22 mouse cellular contexts compared by ENCODE assay signal in the genomic region with DNA sequence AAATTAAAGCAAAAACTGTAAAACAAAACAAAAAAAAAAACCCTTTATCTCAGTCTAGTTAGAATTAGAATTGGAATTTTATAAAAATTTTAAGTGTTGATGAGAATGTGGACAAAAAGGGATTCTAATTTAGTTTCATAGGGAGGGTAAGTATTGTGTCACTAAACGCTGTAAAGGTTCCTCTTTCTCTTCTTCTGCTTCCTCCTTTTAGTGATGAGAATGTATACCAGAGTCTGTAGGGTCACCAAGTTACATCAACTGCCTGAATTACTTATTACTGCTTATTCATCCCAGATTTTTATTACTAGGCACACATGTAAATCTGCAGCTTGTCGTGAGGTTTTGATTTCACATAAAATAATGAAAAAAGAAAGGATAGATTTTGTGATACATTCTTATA. TPM values are rescaled to one million over a fixed set of nuclear protein-coding genes. Genes with fewer than 3 reads are reported as not detected.
DNase-seq lines count a peak whose midpoint lies in the region; ATAC-seq lines count a peak whose summit lies in the region.
"Had no signal": no experiment of that assay in that cellular context is flagged by ENCODE, and none has a peak within 500 bp of the region (broad histone marks: within the 10 kb centered on the region; RNA-seq: fewer than 3 reads in every experiment).

No protein-coding gene starts in this region.

- DNase-seq in 416B (ENCODE audit: low read depth) = peak; percentile 19
- peak; percentile 35 for DNase-seq in A20 (ENCODE audit: low read depth, low spot score)
- no peak for DNase-seq in adrenal gland, postnatal 14 days
- DNase-seq in heart, adult 8-10 months (ENCODE audit: low spot score) = no peak
- DNase-seq in midbrain, embryonic 11.5 days (ENCODE audit: low spot score, missing footprints) = no peak
- DNase-seq: adrenal gland, postnatal 25 days; cerebellum, adult 18-20 months; cerebellum, postnatal 10 days; gastrocnemius, postnatal 36 days; heart, adult 18-20 months; heart, postnatal 36 days had no signal

- peak; percentile 87 to 91 for ATAC-seq in hematopoietic stem cell, adult 5-6 weeks (replicated peaks in 1 of 2; ENCODE audit: insufficient read depth in 1 of 2, low FRiP score in 2 of 2, low TSS enrichment in 1 of 2, low read depth in 1 of 2, poor library complexity in 2 of 2, severe bottlenecking in 2 of 2)
- peak; percentile 83 for ATAC-seq in monocyte, adult 5-6 weeks (replicated peaks; ENCODE audit: insufficient number of reproducible peaks, low FRiP score, low TSS enrichment, poor library complexity, severe bottlenecking)
- ATAC-seq in midbrain, embryonic 11.5 days (ENCODE audit: low FRiP score) = no peak
- ATAC-seq: activated CD4-positive, CD25-positive, alpha-beta regulatory T cell, adult 4 months; forebrain, embryonic 15.5 days; hindbrain, embryonic 16.5 days; inflammation-experienced regulatory T-cells, adult 6 months; Patski had no signal

- no peak overlapping the region for H3K4me2 ChIP-seq in midbrain, embryonic 11.5 days
- H3K4me2 ChIP-seq: embryonic facial prominence, embryonic 12.5 days; forebrain, embryonic 15.5 days; heart, embryonic 13.5 days; hindbrain, embryonic 12.5 days had no signal

- H3K4me1 ChIP-seq in midbrain, embryonic 11.5 days (ENCODE audit: control insufficient read depth, insufficient read depth, low read length) = no peaks in the 10 kb centered on the region
- H3K4me1 ChIP-seq: embryonic facial prominence, embryonic 12.5 days; forebrain, embryonic 15.5 days; heart, embryonic 13.5 days; hindbrain, embryonic 12.5 days had no signal

- 78% methylated on average over 2 of the region's 2 CpGs for WGBS in midbrain, embryonic 11.5 days

- no peaks in the 10 kb centered on the region for H3K27me3 ChIP-seq in midbrain, embryonic 11.5 days (ENCODE audit: control insufficient read depth, insufficient read depth, low read length)
- H3K27me3 ChIP-seq: embryonic facial prominence, embryonic 12.5 days; forebrain, embryonic 15.5 days; heart, embryonic 13.5 days; hindbrain, embryonic 12.5 days had no signal

- H3K36me3 ChIP-seq in midbrain, embryonic 11.5 days (ENCODE audit: control insufficient read depth, insufficient read depth, low read length) = no peaks in the 10 kb centered on the region
- H3K36me3 ChIP-seq: embryonic facial prominence, embryonic 12.5 days; forebrain, embryonic 15.5 days; heart, embryonic 13.5 days; hindbrain, embryonic 12.5 days had no signal

- no peaks in the 10 kb centered on the region for H3K9me3 ChIP-seq in midbrain, embryonic 11.5 days (ENCODE audit: control insufficient read depth, low read length)
- H3K9me3 ChIP-seq: embryonic facial prominence, embryonic 12.5 days; forebrain, embryonic 15.5 days; heart, embryonic 13.5 days; hindbrain, embryonic 12.5 days had no signal

- H3K27ac ChIP-seq in midbrain, embryonic 11.5 days (ENCODE audit: low read depth, low read length) = no peak overlapping the region
- H3K27ac ChIP-seq: embryonic facial prominence, embryonic 12.5 days; forebrain, embryonic 15.5 days; heart, embryonic 13.5 days; hindbrain, embryonic 12.5 days had no signal

- no peak overlapping the region for H3K4me3 ChIP-seq in midbrain, embryonic 11.5 days (ENCODE audit: low read depth, low read length)
- H3K4me3 ChIP-seq: embryonic facial prominence, embryonic 12.5 days; forebrain, embryonic 15.5 days; heart, embryonic 13.5 days; hindbrain, embryonic 12.5 days had no signal

- H3K9ac ChIP-seq in midbrain, embryonic 11.5 days (ENCODE audit: low read length) = no peak overlapping the region
- H3K9ac ChIP-seq: embryonic facial prominence, embryonic 12.5 days; forebrain, embryonic 15.5 days; heart, embryonic 13.5 days; hindbrain, embryonic 12.5 days had no signal

RNA-seq across cellular contexts. Expression of gene Pot1b, which starts 13.8 kb away (rescaled TPM):
- 58.2 and 69.2 TPM in 2 replicates for total RNA-seq in hematopoietic stem cell, adult 5-6 weeks (2017)
- 322 to 362 TPM (median 361 TPM) in 3 replicates for total RNA-seq in monocyte, adult 5-6 weeks (2017)
- 7.0 and 10.2 TPM in 2 replicates for total RNA-seq in adrenal gland, postnatal 14 days (2021)
- total RNA-seq in heart, adult 8-10 months (2022) = 1 to 10 TPM; 2.0 to 3.0 (median 2.3) TPM
- polyA plus RNA-seq in midbrain, embryonic 11.5 days (2014; fragmentation: Nextera tagmentation; extraction: Ambion mirVana) = 7.7 and 8.1 TPM in 2 replicates

RNA-seq across cellular contexts. Expression of gene Adgre4, which starts 23.6 kb away (rescaled TPM):
- total RNA-seq in hematopoietic stem cell, adult 5-6 weeks (2017) = 1.5 and 3.2 TPM in 2 replicates
- total RNA-seq in monocyte, adult 5-6 weeks (2017) = 433 to 771 TPM (median 747 TPM) in 3 replicates
- 0.82 and 1.0 TPM in 2 replicates for total RNA-seq in adrenal gland, postnatal 14 days (2021)
- total RNA-seq in heart, adult 8-10 months (2022) = 1 to 10 TPM in 1 of 4 experiments, under 1 TPM in 3; 0.31 to 1.3 (median 0.41) TPM
- 0.11 TPM in 1 of 2 replicates, not detected in the other for polyA plus RNA-seq in midbrain, embryonic 11.5 days (2014; fragmentation: Nextera tagmentation; extraction: Ambion mirVana)
- polyA plus RNA-seq: C2C12; embryonic facial prominence, embryonic 12.5 days; hindbrain, embryonic 12.5 days; Patski had no signal

Comparison
In these comparisons a context has a peak if more than half of its experiments do, and no peak if none do; other contexts are left out.
1. DNase-seq: peak in 416B (single experiment) and A20 (single experiment); none in adrenal gland, postnatal 14 days (single experiment), heart, adult 8-10 months (single experiment) and midbrain, embryonic 11.5 days (single experiment).
2. RNA of gene Adgre4, which starts 23.6 kb away (total RNA-seq): 433 to 771 TPM in monocyte, adult 5-6 weeks; 1.5 to 3.2 TPM in hematopoietic stem cell, adult 5-6 weeks, 0.82 to 1.0 TPM in adrenal gland, postnatal 14 days and 0.31 to 1.3 TPM in heart, adult 8-10 months; every median in the first group is over 100 times any median in the second.